Mouse (Mus musculus): ENCODE results near the gene Arhgef10l. TPM values are rescaled to one million over a fixed set of nuclear protein-coding genes. Genes with fewer than 3 reads are reported as not detected.

Gene Arhgef10l
- polyA plus RNA-seq, 1 experiment, result 85.4 TPM

- TF ChIP-seq POLR2A (IDR thresholded peaks at IDR 0.05; ENCODE audit: borderline replicate concordance, low read depth, low read length) (no peak), CTCF (IDR thresholded peaks at IDR 0.05; ENCODE audit: low read depth, low read length) (no peak)
- no peak overlapping the region for H3K4me3 ChIP-seq (ENCODE audit: insufficient read depth, low read length)
- H3K4me1 ChIP-seq (ENCODE audit: control insufficient read depth, insufficient read depth, low read length), result no peaks in the 10 kb centered on the region
These were observed 67.9 kb downstream of the Arhgef10l start for GRCm38 (mm10) chr4:140597928-140598327.

GRCm38 (mm10) chr4:140597378-140597777 lies 68.4 kb downstream of the Arhgef10l start:
- no peak overlapping the region for H3K27ac ChIP-seq (ENCODE audit: insufficient read depth, low read depth, low read length)

More at GRCm38 (mm10) chr4:140597928-140598327, 67.9 kb downstream of the Arhgef10l start:
- H3K27ac ChIP-seq (ENCODE audit: insufficient read depth, low read depth, low read length), result no peak overlapping the region

GRCm38 (mm10) chr4:140593771-140594505 lies 71.9 kb downstream of the Arhgef10l start:
- Histone ChIP-seq H3K27ac (ENCODE audit: insufficient read depth, low read depth, low read length) (no peak overlapping the region), H3K4me3 (ENCODE audit: insufficient read depth, low read length) (no peak overlapping the region)
- TF ChIP-seq POLR2A (IDR thresholded peaks at IDR 0.05; ENCODE audit: borderline replicate concordance, low read depth, low read length) (no peak), CTCF (IDR thresholded peaks at IDR 0.05; ENCODE audit: low read depth, low read length) (no peak)

More at GRCm38 (mm10) chr4:140597378-140597777, 68.4 kb downstream of the Arhgef10l start:
- Histone ChIP-seq H3K4me1 (ENCODE audit: control insufficient read depth, insufficient read depth, low read length) (no peaks in the 10 kb centered on the region), H3K4me3 (ENCODE audit: insufficient read depth, low read length) (no peak overlapping the region)
- TF ChIP-seq POLR2A (IDR thresholded peaks at IDR 0.05; ENCODE audit: borderline replicate concordance, low read depth, low read length) (no peak), CTCF (IDR thresholded peaks at IDR 0.05; ENCODE audit: low read depth, low read length) (no peak)

GRCm38 (mm10) chr4:140592990-140593770 lies 72.6 kb downstream of the Arhgef10l start:
- Histone ChIP-seq H3K4me3 (ENCODE audit: insufficient read depth, low read length) (no peak overlapping the region), H3K27ac (ENCODE audit: insufficient read depth, low read depth, low read length) (no peak overlapping the region), H3K4me1 (ENCODE audit: control insufficient read depth, insufficient read depth, low read length) (peaks cover 11% of the 10 kb centered on the region)
- TF ChIP-seq CTCF (IDR thresholded peaks at IDR 0.05; ENCODE audit: low read depth, low read length) (no peak), POLR2A (IDR thresholded peaks at IDR 0.05; ENCODE audit: borderline replicate concordance, low read depth, low read length) (no peak)

More at GRCm38 (mm10) chr4:140593771-140594505, 71.9 kb downstream of the Arhgef10l start:
- peaks cover 11% of the 10 kb centered on the region for H3K4me1 ChIP-seq (ENCODE audit: control insufficient read depth, insufficient read depth, low read length)

DNA sequence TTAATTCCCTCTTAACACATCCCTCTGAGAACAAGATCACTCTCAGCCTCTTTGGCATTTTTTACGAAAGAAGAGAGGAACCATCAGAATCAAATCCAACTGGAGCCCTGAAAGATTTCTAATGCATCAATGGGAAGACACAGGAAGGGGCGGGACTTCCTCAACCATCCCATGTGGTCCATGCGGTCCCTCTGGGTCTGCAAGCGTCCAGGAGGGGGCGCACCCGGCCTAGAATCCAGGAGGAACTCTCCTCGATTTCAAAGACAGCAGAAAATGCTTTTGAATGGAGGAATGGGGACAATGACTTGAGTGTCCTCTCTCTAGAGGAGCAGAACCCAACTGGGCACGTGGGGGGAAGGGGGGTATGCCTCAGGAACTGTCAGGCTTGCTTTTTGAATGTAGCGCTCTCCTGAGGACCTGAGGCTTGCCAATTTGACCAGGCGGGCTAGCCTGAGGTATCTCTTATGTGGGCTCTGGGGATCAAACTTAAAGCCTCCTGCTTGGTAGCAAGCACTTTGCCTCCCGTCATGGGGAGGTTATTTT lies 73.5 kb downstream of the Arhgef10l start:
- TF ChIP-seq POLR2A (IDR thresholded peaks at IDR 0.05; ENCODE audit: borderline replicate concordance, low read depth, low read length), result no peak
- TF ChIP-seq CTCF (IDR thresholded peaks at IDR 0.05; ENCODE audit: low read depth, low read length), result peak; percentile 60; the same call in 1 of the 2 replicates
- H3K27ac ChIP-seq (ENCODE audit: insufficient read depth, low read depth, low read length), result peak overlapping the region; percentile 33; the same call in 1 of the 2 replicates
- H3K4me1 ChIP-seq (ENCODE audit: control insufficient read depth, insufficient read depth, low read length), result peaks cover 11% of the 10 kb centered on the region
- H3K4me3 ChIP-seq (ENCODE audit: insufficient read depth, low read length), result peak overlapping the region; percentile 34

DNA sequence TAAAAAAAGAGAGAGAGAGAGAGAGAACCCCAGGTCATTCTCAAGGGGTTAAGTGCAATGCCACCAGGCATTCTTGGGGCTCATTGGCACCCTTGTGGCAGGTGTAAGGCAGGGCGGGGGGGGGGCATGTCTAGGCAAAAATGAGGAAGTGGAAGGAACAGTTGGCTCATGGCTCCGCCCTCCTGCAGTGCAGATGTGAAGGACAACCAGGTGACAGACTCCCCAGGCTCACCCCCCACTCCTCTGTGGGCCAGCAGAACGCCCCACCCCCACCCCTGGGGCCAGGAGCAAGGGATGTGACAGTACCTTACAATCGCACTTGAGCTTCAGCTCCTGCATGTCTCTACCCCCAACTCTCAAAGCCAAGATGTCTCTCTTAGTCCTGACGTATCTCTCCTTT lies 79.3 kb downstream of the Arhgef10l start:
- Histone ChIP-seq H3K4me3 (ENCODE audit: insufficient read depth, low read length) (no peak overlapping the region), H3K4me1 (ENCODE audit: control insufficient read depth, insufficient read depth, low read length) (peaks cover 49% of the 10 kb centered on the region), H3K27ac (ENCODE audit: insufficient read depth, low read depth, low read length) (no peak overlapping the region)
- TF ChIP-seq CTCF (IDR thresholded peaks at IDR 0.05; ENCODE audit: low read depth, low read length), result no peak
- no peak for TF ChIP-seq POLR2A (IDR thresholded peaks at IDR 0.05; ENCODE audit: borderline replicate concordance, low read depth, low read length)

DNA sequence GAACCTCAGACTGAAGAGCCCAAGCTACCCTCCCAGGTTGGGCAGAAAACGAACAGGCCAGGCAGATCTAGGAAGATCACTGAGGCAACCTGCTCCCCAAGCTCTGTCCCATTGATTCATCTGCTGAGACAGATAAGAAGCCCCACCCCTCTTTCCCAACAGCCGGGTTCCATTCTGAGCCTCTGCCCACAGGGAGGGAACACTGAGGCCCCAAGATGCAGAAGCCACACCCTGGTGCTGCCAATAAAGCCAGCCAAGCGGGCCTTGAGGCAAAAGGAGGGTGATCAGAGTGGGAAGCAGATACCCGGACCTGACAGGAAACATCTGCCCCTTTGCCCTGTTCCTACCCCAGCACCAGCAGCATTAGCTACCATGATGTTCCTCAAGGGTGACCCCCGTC lies 81.6 kb downstream of the Arhgef10l start:
- no peak for TF ChIP-seq POLR2A (IDR thresholded peaks at IDR 0.05; ENCODE audit: borderline replicate concordance, low read depth, low read length)
- TF ChIP-seq CTCF (IDR thresholded peaks at IDR 0.05; ENCODE audit: low read depth, low read length), result no peak
- Histone ChIP-seq H3K27ac (ENCODE audit: insufficient read depth, low read depth, low read length) (peak overlapping the region; percentile 7; the same call in 1 of the 2 replicates), H3K4me1 (ENCODE audit: control insufficient read depth, insufficient read depth, low read length) (peaks cover 53% of the 10 kb centered on the region), H3K4me3 (ENCODE audit: insufficient read depth, low read length) (no peak overlapping the region)

DNA sequence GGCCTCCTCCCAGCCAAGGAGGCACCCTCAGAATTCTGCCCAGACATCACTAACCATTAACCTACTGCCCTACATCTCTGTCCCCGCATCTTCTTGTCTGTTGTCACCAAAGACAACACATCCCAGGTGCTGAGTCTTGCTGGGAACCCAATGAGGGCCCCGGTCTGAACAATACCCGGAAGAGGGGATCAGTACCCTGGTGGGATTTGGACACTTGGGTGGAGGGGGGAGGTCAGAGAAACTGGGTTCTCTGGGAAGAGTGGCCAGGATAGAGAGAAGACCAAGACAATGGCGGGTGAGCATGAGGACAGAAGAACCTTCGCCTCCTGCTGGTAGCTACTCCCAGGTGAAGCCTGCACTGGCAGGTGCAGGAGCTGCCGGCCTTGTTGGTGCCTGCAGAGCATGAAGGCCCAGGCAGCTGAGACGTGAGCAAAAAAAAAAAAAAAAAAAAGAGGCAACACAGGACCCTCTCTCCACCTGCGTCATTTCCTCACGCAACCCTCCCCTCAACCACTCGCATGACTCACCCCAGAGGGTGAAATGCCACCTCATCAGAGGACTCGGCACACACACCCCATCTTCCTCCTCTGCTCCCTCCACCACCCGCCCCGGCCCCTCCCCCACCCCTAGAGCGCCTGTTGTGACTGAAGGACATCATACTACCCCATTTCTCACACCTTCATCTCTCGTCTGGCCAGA lies 83.3 kb downstream of the Arhgef10l start:
- TF ChIP-seq POLR2A (IDR thresholded peaks at IDR 0.05; ENCODE audit: borderline replicate concordance, low read depth, low read length), result no peak
- TF ChIP-seq CTCF (IDR thresholded peaks at IDR 0.05; ENCODE audit: low read depth, low read length), result no peak
- Histone ChIP-seq H3K4me3 (ENCODE audit: insufficient read depth, low read length) (peak overlapping the region; percentile 85; the same call in 1 of the 2 replicates), H3K27ac (ENCODE audit: insufficient read depth, low read depth, low read length) (peak overlapping the region; percentile 89), H3K4me1 (ENCODE audit: control insufficient read depth, insufficient read depth, low read length) (peaks cover 53% of the 10 kb centered on the region)

DNA sequence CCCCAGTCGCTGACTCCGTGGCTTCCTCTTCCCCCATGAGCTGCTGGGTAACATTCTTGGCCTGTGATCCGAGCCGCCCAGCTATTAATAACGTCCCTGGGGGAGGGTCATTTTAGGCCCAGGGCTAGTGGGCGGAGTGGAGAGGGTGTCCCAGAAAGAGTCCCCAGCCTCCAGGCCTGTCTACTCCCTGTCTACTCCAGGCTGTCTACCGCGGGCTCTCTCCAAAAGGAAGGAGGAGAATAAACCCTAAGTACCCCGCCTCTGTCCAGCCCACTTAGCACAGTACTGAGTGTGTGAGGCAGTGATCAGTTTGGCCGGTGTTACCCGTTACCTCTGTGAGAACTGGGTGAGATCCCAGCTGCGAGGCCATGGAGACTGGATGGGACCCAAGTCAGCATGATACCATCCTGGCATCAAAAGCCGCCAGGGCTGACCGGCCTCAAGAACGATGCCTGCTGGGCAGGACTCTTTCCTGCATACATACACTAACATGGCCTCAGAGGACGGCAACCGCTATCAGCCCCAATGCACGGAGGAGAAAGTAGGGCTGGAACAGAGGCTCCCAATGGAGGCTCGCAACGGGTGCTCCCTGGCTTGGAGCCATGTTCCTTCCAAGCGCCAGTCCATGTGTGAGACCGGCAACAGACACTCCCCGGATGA lies 84.0 kb downstream of the Arhgef10l start:
- H3K4me1 ChIP-seq (ENCODE audit: control insufficient read depth, insufficient read depth, low read length), result peaks cover 51% of the 10 kb centered on the region
- no peak for TF ChIP-seq CTCF (IDR thresholded peaks at IDR 0.05; ENCODE audit: low read depth, low read length)
- TF ChIP-seq POLR2A (IDR thresholded peaks at IDR 0.05; ENCODE audit: borderline replicate concordance, low read depth, low read length), result peak; percentile 35; the same call in 1 of the 2 replicates
- H3K4me3 ChIP-seq (ENCODE audit: insufficient read depth, low read length), result peak overlapping the region; percentile 85
- peak overlapping the region; percentile 89 for H3K27ac ChIP-seq (ENCODE audit: insufficient read depth, low read depth, low read length)
